Mouse (Mus musculus) MEL (cell line): ENCODE measurements at regions not wholly inside any gene's neighbourhood (a gene's known extent, or its start where the extent isn't known, plus 50 kb on each side); places are given as distances from the start of the nearest gene placed in this dataset.

ENCODE experiments used
- DNase-seq: peaks from one replicate; pipeline ENCODE4 v3.0.0; 2011; ENCODE audit warnings: low read depth, low spot score
- H3K27ac ChIP-seq: 2 replicates; pipeline ENCODE4 v1.5.1; 2012; ENCODE audit warnings: low read depth, mild to moderate bottlenecking, control low read depth, low read length, moderate library complexity; ENCODE audit not compliant: control insufficient read depth
- H3K27me3 ChIP-seq, 2 experiments: fragments of 150-350 bp in 1 of 2; sonication (generic) in 1 of 2; 2 replicates each; pipeline ENCODE4 v1.6.1; 2012; ENCODE audit warnings: low read length in 2 of 2, mild to moderate bottlenecking in 2 of 2, improper control_type of control experiment in 1 of 2, moderate library complexity in 1 of 2; ENCODE audit not compliant: insufficient read depth in 2 of 2, control insufficient read depth in 1 of 2
- H3K36me3 ChIP-seq, 2 experiments: 2 replicates each; pipeline ENCODE4 v1.6.1; 2012 to 2014; ENCODE audit warnings: low read length in 2 of 2, improper control_type of control experiment in 1 of 2, inconsistent platforms in 1 of 2, mild to moderate bottlenecking in 1 of 2; ENCODE audit not compliant: insufficient read depth in 2 of 2, control insufficient read depth in 1 of 2
- H3K4me1 ChIP-seq, 2 experiments: fragments of 150-350 bp in 1 of 2; sonication (generic) in 1 of 2; 2 replicates each; pipeline ENCODE4 v1.6.1; 2012; ENCODE audit warnings: low read length in 2 of 2, improper control_type of control experiment in 1 of 2, mild to moderate bottlenecking in 1 of 2; ENCODE audit not compliant: insufficient read depth in 2 of 2, control insufficient read depth in 1 of 2
- H3K4me3 ChIP-seq, 2 experiments: fragments of 150-350 bp in 1 of 2; sonication (generic) in 1 of 2; 2 replicates each; pipeline ENCODE4 v1.5.1; 2012; ENCODE audit warnings: low read depth in 2 of 2, low read length in 2 of 2, mild to moderate bottlenecking in 2 of 2, moderate library complexity in 2 of 2, control low read depth in 1 of 2, improper control_type of control experiment in 1 of 2; ENCODE audit not compliant: control insufficient read depth in 1 of 2, insufficient read depth in 1 of 2
- H3K79me2 ChIP-seq: 2 replicates; pipeline ENCODE4 v1.6.1; 2012; ENCODE audit warnings: mild to moderate bottlenecking, low read length, moderate library complexity; ENCODE audit not compliant: control insufficient read depth, poor library complexity, insufficient read depth
- H3K9ac ChIP-seq: 2 replicates; pipeline ENCODE4 v1.6.1; 2012; ENCODE audit warnings: low read depth, mild to moderate bottlenecking, control low read depth, low read length, moderate library complexity; ENCODE audit not compliant: control insufficient read depth, poor library complexity, severe bottlenecking
- H3K9me3 ChIP-seq: fragments of 150-350 bp; sonication (generic); replicated peaks from 2 replicates; pipeline ENCODE4 v1.6.1; 2012; ENCODE audit warnings: mild to moderate bottlenecking, low read length, improper control_type of control experiment, moderate library complexity; ENCODE audit not compliant: insufficient read depth
- BHLHE40 ChIP-seq: IDR thresholded peaks from 2 replicates; pipeline ENCODE4 v1.6.1; 2012; ENCODE audit warnings: low read depth, mild to moderate bottlenecking, inconsistent platforms, low read length, improper control_type of control experiment, borderline replicate concordance
- CHD1 ChIP-seq: IDR thresholded peaks from 2 replicates; pipeline ENCODE4 v1.6.1; 2012; ENCODE audit warnings: low read depth, mild to moderate bottlenecking, inconsistent platforms, low read length, improper control_type of control experiment
- CTCF ChIP-seq, 3 experiments: IDR thresholded peaks in 2 of 3; conservative IDR thresholded peaks in 1 of 3; 2 replicates each; pipeline ENCODE4 v1.5.1; 2011 to 2012; ENCODE audit warnings: low read length in 3 of 3, low read depth in 2 of 3, mild to moderate bottlenecking in 2 of 3, improper control_type of control experiment in 1 of 3, inconsistent platforms in 1 of 3, mixed read lengths in 1 of 3, moderate library complexity in 1 of 3; ENCODE audit not compliant: control insufficient read depth in 1 of 3, insufficient read depth in 1 of 3, poor library complexity in 1 of 3, severe bottlenecking in 1 of 3
- E2F4 ChIP-seq: IDR thresholded peaks from 2 replicates; pipeline ENCODE4 v1.6.1; 2011; ENCODE audit warnings: low read depth, low read length, improper control_type of control experiment, borderline replicate concordance
- ELF1 ChIP-seq: IDR thresholded peaks from 2 replicates; pipeline ENCODE4 v1.6.1; 2014; ENCODE audit warnings: low read depth, mild to moderate bottlenecking, inconsistent platforms, low read length, improper control_type of control experiment, moderate library complexity
- GATA1 ChIP-seq: IDR thresholded peaks from 2 replicates; pipeline ENCODE4 v1.6.1; 2011; ENCODE audit warnings: low read depth, low read length, improper control_type of control experiment
- JUND ChIP-seq: IDR thresholded peaks from 2 replicates; pipeline ENCODE4 v1.6.1; 2011; ENCODE audit warnings: low read depth, mild to moderate bottlenecking, improper control_type of control experiment, low read length
- MAZ ChIP-seq: IDR thresholded peaks from 2 replicates; pipeline ENCODE4 v1.6.1; 2012; ENCODE audit warnings: low read depth, mild to moderate bottlenecking, inconsistent platforms, low read length, improper control_type of control experiment
- MEF2A ChIP-seq: IDR thresholded peaks from 2 replicates; pipeline ENCODE4 v1.6.1; 2014; ENCODE audit warnings: low read depth, mild to moderate bottlenecking, inconsistent platforms, low read length, improper control_type of control experiment; ENCODE audit not compliant: poor library complexity, insufficient replicate concordance, severe bottlenecking; ENCODE audit errors: extremely low read depth
- MXI1 ChIP-seq: IDR thresholded peaks from 2 replicates; pipeline ENCODE4 v1.6.1; 2011; ENCODE audit warnings: mild to moderate bottlenecking, low read depth, low read length, improper control_type of control experiment
- MYC ChIP-seq: IDR thresholded peaks from 2 replicates; pipeline ENCODE4 v1.6.1; 2011; ENCODE audit warnings: low read depth, mild to moderate bottlenecking, low read length, improper control_type of control experiment, moderate library complexity
- NRF1 ChIP-seq: IDR thresholded peaks from 2 replicates; pipeline ENCODE4 v1.6.1; 2014; ENCODE audit warnings: low read depth, mild to moderate bottlenecking, inconsistent platforms, low read length, improper control_type of control experiment, moderate library complexity; ENCODE audit not compliant: poor library complexity, insufficient read depth, severe bottlenecking
- POLR2A ChIP-seq, 2 experiments: IDR thresholded peaks; 2 replicates each; pipeline ENCODE4 v1.6.1; 2011 to 2012; ENCODE audit warnings: low read length in 2 of 2, mild to moderate bottlenecking in 2 of 2, control low read depth in 1 of 2, improper control_type of control experiment in 1 of 2, low read depth in 1 of 2, moderate library complexity in 1 of 2; ENCODE audit not compliant: control insufficient read depth in 1 of 2, insufficient read depth in 1 of 2, poor library complexity in 1 of 2
- POLR2AphosphoS2 ChIP-seq: IDR thresholded peaks from 2 replicates; pipeline ENCODE4 v1.6.1; 2011; ENCODE audit warnings: low read length, improper control_type of control experiment
- RAD21 ChIP-seq: IDR thresholded peaks from 2 replicates; pipeline ENCODE4 v1.6.1; 2011; ENCODE audit warnings: mild to moderate bottlenecking, low read depth, low read length, improper control_type of control experiment
- RCOR1 ChIP-seq: IDR thresholded peaks from 2 replicates; pipeline ENCODE4 v1.6.1; 2012; ENCODE audit warnings: low read depth, mild to moderate bottlenecking, inconsistent platforms, low read length, improper control_type of control experiment
- SMC3 ChIP-seq: IDR thresholded peaks from 2 replicates; pipeline ENCODE4 v1.6.1; 2011; ENCODE audit warnings: low read depth, low read length, improper control_type of control experiment
- TAL1 ChIP-seq: IDR thresholded peaks from 2 replicates; pipeline ENCODE4 v1.6.1; 2012; ENCODE audit warnings: mild to moderate bottlenecking, inconsistent platforms, low read length, moderate library complexity, mixed read lengths
- TBP ChIP-seq: IDR thresholded peaks from 2 replicates; pipeline ENCODE4 v1.8.0; 2011; ENCODE audit warnings: low read depth, low read length, improper control_type of control experiment
- TCF12 ChIP-seq: IDR thresholded peaks from 2 replicates; pipeline ENCODE4 v1.6.1; 2014; ENCODE audit warnings: low read depth, mild to moderate bottlenecking, inconsistent platforms, low read length, improper control_type of control experiment, moderate library complexity
- UBTF ChIP-seq: IDR thresholded peaks from 2 replicates; pipeline ENCODE4 v1.6.1; 2012; ENCODE audit warnings: low read depth, mild to moderate bottlenecking, inconsistent platforms, low read length, improper control_type of control experiment, moderate library complexity, borderline replicate concordance; ENCODE audit not compliant: insufficient read depth
- USF1 ChIP-seq: IDR thresholded peaks from 2 replicates; pipeline ENCODE4 v1.6.1; 2014; ENCODE audit warnings: low read depth, mild to moderate bottlenecking, inconsistent platforms, low read length, improper control_type of control experiment, moderate library complexity
- ZKSCAN1 ChIP-seq: IDR thresholded peaks from 2 replicates; pipeline ENCODE4 v1.6.1; 2012; ENCODE audit warnings: low read depth, mild to moderate bottlenecking, inconsistent platforms, low read length, improper control_type of control experiment, moderate library complexity
- ZMIZ1 ChIP-seq: IDR thresholded peaks from 2 replicates; pipeline ENCODE4 v1.6.1; 2012; ENCODE audit warnings: low read depth, mild to moderate bottlenecking, inconsistent platforms, low read length, improper control_type of control experiment, moderate library complexity
- ZNF384 ChIP-seq: IDR thresholded peaks from 2 replicates; pipeline ENCODE4 v1.6.1; 2012; ENCODE audit warnings: low read depth, mild to moderate bottlenecking, inconsistent platforms, low read length, improper control_type of control experiment

GRCm38 (mm10) chr9:32886008-32886650 is 250.1 kb downstream of the Ets1 start:
- Histone ChIP-seq H3K27me3 (no peaks in the 10 kb centered on the region), H3K4me1 (no peaks in the 10 kb centered on the region), H3K9ac (no peak overlapping the region), H3K36me3 (no peaks in the 10 kb centered on the region), H3K27ac (no peak overlapping the region), H3K4me3 (no peak overlapping the region), H3K79me2 (no peaks in the 10 kb centered on the region), H3K9me3 (no peaks in the 10 kb centered on the region)
- TF ChIP-seq UBTF (no peak), ZMIZ1 (no peak), MYC (no peak), TCF12 (no peak), ZKSCAN1 (no peak), CTCF (IDR thresholded peaks at IDR 0.05 in 2 of 3, conservative IDR thresholded peaks at IDR 0.05 in 1 of 3; ENCODE audit: control insufficient read depth in 1 of 3, insufficient read depth in 1 of 3, low read depth in 2 of 3, low read length in 3 of 3, poor library complexity in 1 of 3, severe bottlenecking in 1 of 3) (no peak), TAL1 (no peak), NRF1 (no peak), MXI1 (no peak), MEF2A (no peak), CHD1 (no peak), USF1 (no peak), E2F4 (no peak), JUND (no peak), RCOR1 (no peak), ZNF384 (no peak)
- no peak for DNase-seq

- no peaks in the 10 kb centered on the region for H3K79me2 ChIP-seq
- no peak for DNase-seq
- H3K9me3 ChIP-seq: no peaks in the 10 kb centered on the region
- no peaks in the 10 kb centered on the region for H3K36me3 ChIP-seq
- H3K27ac ChIP-seq: no peak overlapping the region
- no peak overlapping the region for H3K4me3 ChIP-seq
- TF ChIP-seq USF1 (no peak), CTCF (IDR thresholded peaks at IDR 0.05 in 2 of 3, conservative IDR thresholded peaks at IDR 0.05 in 1 of 3; ENCODE audit: control insufficient read depth in 1 of 3, insufficient read depth in 1 of 3, low read depth in 2 of 3, low read length in 3 of 3, poor library complexity in 1 of 3, severe bottlenecking in 1 of 3) (no peak), ZNF384 (no peak), GATA1 (no peak), RAD21 (no peak), POLR2AphosphoS2 (no peak), MAZ (no peak), POLR2A (IDR thresholded peaks at IDR 0.05; ENCODE audit: control insufficient read depth in 1 of 2, insufficient read depth in 1 of 2, low read depth in 1 of 2, low read length in 2 of 2, poor library complexity in 1 of 2) (no peak), BHLHE40 (no peak), ZKSCAN1 (no peak), SMC3 (no peak), TBP (no peak), ELF1 (no peak), NRF1 (no peak)
- TF ChIP-seq, all 39 proteins: peak for 0
- Histone ChIP-seq H3K4me1 (no peaks in the 10 kb centered on the region), H3K27me3 (no peaks in the 10 kb centered on the region), H3K9ac (no peak overlapping the region)
Measured at GRCm38 (mm10) chr9:32899801-32900200, 263.8 kb downstream of the Ets1 start.
